Mouse (Mus musculus) hindbrain, embryonic 11.5 days (tissue): ENCODE data around the gene Npr3. TPM values are rescaled to one million over a fixed set of nuclear protein-coding genes. Genes with fewer than 3 reads are reported as not detected.

ENCODE experiments used
- ATAC-seq: fragments of 200-750 bp; cut with Nextera tagmentation; 2 replicates; pipeline ENCODE4 v1.8.0; 2017; ENCODE audit warnings: mild to moderate bottlenecking, moderate TSS enrichment, moderate library complexity; ENCODE audit not compliant: low FRiP score
- DNase-seq: peaks from one replicate; pipeline ENCODE4 v3.0.0-alpha.2; 2015; ENCODE audit warnings: low spot score
- H3K27ac ChIP-seq: fragments of 300-500 bp; sonication (generic); 2 replicates; pipeline ENCODE4 v1.5.1; 2014; ENCODE audit warnings: mild to moderate bottlenecking, low read depth, low read length
- H3K27me3 ChIP-seq: fragments of 300-500 bp; sonication (generic); 2 replicates; pipeline ENCODE4 v1.6.1; 2014; ENCODE audit warnings: mild to moderate bottlenecking, low read length, moderate library complexity, mixed read lengths; ENCODE audit not compliant: control insufficient read depth, insufficient read depth
- H3K36me3 ChIP-seq: fragments of 300-500 bp; sonication (generic); 2 replicates; pipeline ENCODE4 v1.6.1; 2014; ENCODE audit warnings: mild to moderate bottlenecking, low read length, moderate library complexity, mixed read lengths; ENCODE audit not compliant: control insufficient read depth, insufficient read depth
- H3K4me1 ChIP-seq: fragments of 300-500 bp; sonication (generic); replicated peaks from 2 replicates; pipeline ENCODE4 v1.6.1; 2014; ENCODE audit warnings: low read length, mixed read lengths; ENCODE audit not compliant: control insufficient read depth, insufficient read depth
- H3K4me2 ChIP-seq: fragments of 300-500 bp; sonication (generic); replicated peaks from 2 replicates; pipeline ENCODE4 v1.6.1; 2014; ENCODE audit warnings: mild to moderate bottlenecking, low read depth, low read length
- H3K4me3 ChIP-seq: fragments of 300-500 bp; sonication (generic); 2 replicates; pipeline ENCODE4 v1.5.1; 2014; ENCODE audit warnings: low read depth, low read length
- H3K9ac ChIP-seq: fragments of 300-500 bp; sonication (generic); 2 replicates; pipeline ENCODE4 v1.6.1; 2014; ENCODE audit warnings: low read depth, low read length
- H3K9me3 ChIP-seq: fragments of 300-500 bp; sonication (generic); 2 replicates; pipeline ENCODE4 v1.6.1; 2016; ENCODE audit warnings: low read length; ENCODE audit not compliant: control insufficient read depth
- WGBS: fragments of 180-500 bp; shearing (Covaris S2); extraction: QIAGEN DNeasy Blood & Tissue Kit; methylation state at CpG from one replicate; pipeline ENCODE4 v1.1.7; 2014; 5-methylcytosine and 5-hydroxymethylcytosine counted together
- polyA plus RNA-seq: library from polyadenylated mRNA; unstranded; fragments of >200 nt; fragmentation: Nextera tagmentation; extraction: Ambion mirVana; gene quantifications from 2 replicates; pipeline ENCODE4 v1.2.1, GENCODE M21; 2014

The Npr3 gene
- polyA plus RNA-seq, 1 experiment from 2014 or later: 5.3 TPM

- Histone ChIP-seq H3K27me3 (no peaks in the 10 kb centered on the region), H3K27ac (no peak overlapping the region), H3K4me2 (no peak overlapping the region), H3K4me1 (no peaks in the 10 kb centered on the region), H3K36me3 (no peaks in the 10 kb centered on the region), H3K9me3 (no peaks in the 10 kb centered on the region), H3K4me3 (no peak overlapping the region), H3K9ac (no peak overlapping the region)
- DNase-seq (no peak), ATAC-seq (no peak)
- WGBS: 80% methylated on average over 15 of the region's 15 CpGs
These were observed 44.1 kb downstream of the Npr3 start for GRCm38 (mm10) chr15:11862785-11863539.

DNA sequence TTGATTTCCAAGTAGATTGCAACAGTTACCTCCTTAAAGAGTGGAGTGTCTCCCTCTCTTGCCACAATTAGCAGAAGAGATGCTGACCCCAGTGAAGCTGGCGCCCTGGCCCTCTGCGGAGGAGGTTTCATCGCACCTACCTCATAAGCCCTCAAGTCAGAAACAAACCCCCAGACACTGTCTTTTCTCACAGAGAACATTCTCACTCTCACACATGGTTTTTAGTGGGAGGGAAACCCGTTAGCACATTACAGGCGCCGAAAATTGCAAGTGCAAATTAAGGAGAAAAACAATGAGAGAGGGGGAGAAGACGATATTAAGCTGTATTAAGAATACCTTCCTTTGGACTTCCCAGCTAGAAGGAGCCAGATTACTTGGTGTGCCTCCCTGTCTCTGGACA is 44.8 kb downstream of the Npr3 start:
- WGBS: 92% methylated on average over 7 of the region's 7 CpGs
- Histone ChIP-seq H3K4me1 (no peaks in the 10 kb centered on the region), H3K36me3 (no peaks in the 10 kb centered on the region), H3K27ac (no peak overlapping the region), H3K4me2 (no peak overlapping the region), H3K27me3 (no peaks in the 10 kb centered on the region), H3K9me3 (no peaks in the 10 kb centered on the region), H3K4me3 (no peak overlapping the region), H3K9ac (no peak overlapping the region)
- no peak for ATAC-seq
- DNase-seq: no peak

GRCm38 (mm10) chr15:11860259-11860658 is 46.8 kb downstream of the Npr3 start:
- Histone ChIP-seq H3K9me3 (no peaks in the 10 kb centered on the region), H3K27ac (no peak overlapping the region), H3K27me3 (no peaks in the 10 kb centered on the region), H3K4me3 (no peak overlapping the region), H3K36me3 (no peaks in the 10 kb centered on the region), H3K9ac (no peak overlapping the region), H3K4me1 (no peaks in the 10 kb centered on the region), H3K4me2 (no peak overlapping the region)
- WGBS: 75% methylated on average over 2 of the region's 2 CpGs
- ATAC-seq (no peak), DNase-seq (no peak)

DNA sequence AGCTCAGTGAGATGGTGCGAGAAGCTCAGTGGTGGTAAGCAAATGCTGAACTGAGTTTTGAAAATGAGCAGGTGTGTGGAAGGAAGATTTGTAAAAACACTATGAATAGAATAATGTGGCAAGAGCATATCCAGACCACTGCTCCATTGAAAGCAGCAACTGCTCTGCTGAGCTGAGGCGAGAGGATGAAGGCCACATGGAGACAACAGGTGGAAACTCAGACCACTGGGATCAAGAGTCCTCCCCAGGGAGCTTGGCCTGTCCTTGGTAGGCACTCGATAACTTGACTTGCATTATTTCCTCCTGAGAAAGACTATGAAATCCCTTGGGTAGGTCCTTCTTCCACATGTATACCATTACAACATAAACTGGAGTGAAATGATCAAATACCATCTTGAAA is 47.3 kb downstream of the Npr3 start:
- no peaks in the 10 kb centered on the region for H3K27me3 ChIP-seq
- H3K36me3 ChIP-seq: no peaks in the 10 kb centered on the region
- no peak overlapping the region for H3K4me2 ChIP-seq
- no peak overlapping the region for H3K4me3 ChIP-seq
- no peak overlapping the region for H3K9ac ChIP-seq
- H3K9me3 ChIP-seq: no peaks in the 10 kb centered on the region
- ATAC-seq: no peak
- H3K27ac ChIP-seq: no peak overlapping the region
- 91% methylated on average over 3 of the region's 3 CpGs for WGBS
- no peaks in the 10 kb centered on the region for H3K4me1 ChIP-seq
- DNase-seq: no peak

GRCm38 (mm10) chr15:11858411-11858810 is 48.7 kb downstream of the Npr3 start:
- H3K9ac ChIP-seq: no peak overlapping the region
- no peak overlapping the region for H3K4me3 ChIP-seq
- H3K36me3 ChIP-seq: no peaks in the 10 kb centered on the region
- H3K9me3 ChIP-seq: no peaks in the 10 kb centered on the region
- H3K4me1 ChIP-seq: no peaks in the 10 kb centered on the region
- 92% methylated on average over 6 of the region's 6 CpGs for WGBS
- no peak overlapping the region for H3K27ac ChIP-seq
- no peaks in the 10 kb centered on the region for H3K27me3 ChIP-seq
- DNase-seq: no peak
- no peak for ATAC-seq
- H3K4me2 ChIP-seq: no peak overlapping the region

- Histone ChIP-seq H3K4me3 (no peak overlapping the region), H3K36me3 (no peaks in the 10 kb centered on the region), H3K27me3 (no peaks in the 10 kb centered on the region), H3K27ac (no peak overlapping the region), H3K9me3 (no peaks in the 10 kb centered on the region), H3K9ac (no peak overlapping the region), H3K4me1 (no peaks in the 10 kb centered on the region), H3K4me2 (no peak overlapping the region)
- peak; percentile 51; the same call in 1 of the 2 replicates for ATAC-seq
- peak; percentile 10 for DNase-seq
- 71% methylated on average over 16 of the region's 16 CpGs for WGBS
These were observed 61.7 kb downstream of the Npr3 start for GRCm38 (mm10) chr15:11845204-11846062.

DNA sequence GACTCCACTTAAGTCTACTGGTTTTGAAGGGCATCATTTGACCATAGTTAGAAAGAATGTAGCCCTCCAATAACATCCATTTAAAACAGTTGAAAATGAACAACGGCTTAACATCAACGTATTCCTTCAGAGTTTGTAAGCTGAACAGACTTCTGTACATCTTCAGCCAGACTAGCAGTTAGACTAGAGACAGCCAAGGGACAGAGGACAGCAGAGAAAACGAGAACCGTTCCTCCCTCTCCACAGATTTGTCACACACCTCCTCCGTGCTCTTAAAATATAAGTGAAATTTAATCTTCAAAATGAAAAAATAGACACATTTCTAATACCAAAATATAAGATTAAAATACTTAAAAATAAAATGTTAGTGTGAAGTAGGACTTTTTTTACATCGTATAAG is 63.0 kb downstream of the Npr3 start:
- 90% methylated on average over 6 of the region's 6 CpGs for WGBS
- ATAC-seq (no peak), DNase-seq (no peak)
- Histone ChIP-seq H3K9me3 (no peaks in the 10 kb centered on the region), H3K9ac (no peak overlapping the region), H3K4me1 (no peaks in the 10 kb centered on the region), H3K36me3 (no peaks in the 10 kb centered on the region), H3K4me2 (no peak overlapping the region), H3K27me3 (no peaks in the 10 kb centered on the region), H3K4me3 (no peak overlapping the region), H3K27ac (no peak overlapping the region)

DNA sequence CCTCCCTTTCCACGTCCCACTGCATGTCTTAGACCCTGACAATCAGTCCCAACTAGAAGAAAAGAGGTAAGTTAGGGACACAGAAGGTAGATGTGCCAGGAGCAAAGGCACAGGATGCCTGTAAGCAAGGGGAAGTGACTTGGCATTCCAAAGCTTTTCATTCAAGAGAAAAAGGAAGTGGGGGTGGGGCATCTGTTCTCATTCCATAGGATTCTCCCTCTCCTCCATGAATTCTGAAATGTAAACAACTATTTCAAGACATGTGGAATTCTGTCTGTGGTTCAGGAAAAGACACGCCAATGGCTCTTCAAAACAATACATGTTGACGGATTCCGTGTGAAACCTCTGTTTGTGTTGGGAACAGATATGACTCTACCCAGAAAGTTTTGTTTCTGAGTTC is 65.3 kb downstream of the Npr3 start:
- no peak overlapping the region for H3K4me2 ChIP-seq
- no peaks in the 10 kb centered on the region for H3K27me3 ChIP-seq
- DNase-seq: peak; percentile 8
- H3K27ac ChIP-seq: no peak overlapping the region
- H3K9ac ChIP-seq: no peak overlapping the region
- no peaks in the 10 kb centered on the region for H3K4me1 ChIP-seq
- no peaks in the 10 kb centered on the region for H3K36me3 ChIP-seq
- WGBS: 77% methylated on average over 4 of the region's 4 CpGs
- H3K9me3 ChIP-seq: no peaks in the 10 kb centered on the region
- no peak overlapping the region for H3K4me3 ChIP-seq
- ATAC-seq: no peak

- 42% methylated on average over 1 of the region's 1 CpGs for WGBS
- peak; percentile 9 for DNase-seq
These were observed 71.2 kb downstream of the Npr3 start for GRCm38 (mm10) chr15:11835913-11836312.

More at GRCm38 (mm10) chr15:11835913-11836312, 71.2 kb downstream of the Npr3 start:
- H3K4me3 ChIP-seq: no peak overlapping the region
- H3K4me1 ChIP-seq: no peaks in the 10 kb centered on the region
- ATAC-seq: no peak
- H3K27ac ChIP-seq: no peak overlapping the region
- H3K36me3 ChIP-seq: no peaks in the 10 kb centered on the region
- no peak overlapping the region for H3K9ac ChIP-seq
- no peaks in the 10 kb centered on the region for H3K9me3 ChIP-seq
- no peak overlapping the region for H3K4me2 ChIP-seq
- no peaks in the 10 kb centered on the region for H3K27me3 ChIP-seq
